Mouse (Mus musculus) kidney, postnatal 36 days (tissue): ENCODE measurements around the gene Gm49337.
"Not testable (repeated sequence)": the region's sequence is repeated elsewhere in the genome, so short reads cannot be mapped to it uniquely, and the experiment has no call there.

Experiments used
- DNase-seq, 2 experiments: peaks; one replicate each; pipeline ENCODE4 v3.0.0; 2021 to 2022; ENCODE audit warnings: mixed read lengths in 2 of 2

Gene Gm49337

DNA sequence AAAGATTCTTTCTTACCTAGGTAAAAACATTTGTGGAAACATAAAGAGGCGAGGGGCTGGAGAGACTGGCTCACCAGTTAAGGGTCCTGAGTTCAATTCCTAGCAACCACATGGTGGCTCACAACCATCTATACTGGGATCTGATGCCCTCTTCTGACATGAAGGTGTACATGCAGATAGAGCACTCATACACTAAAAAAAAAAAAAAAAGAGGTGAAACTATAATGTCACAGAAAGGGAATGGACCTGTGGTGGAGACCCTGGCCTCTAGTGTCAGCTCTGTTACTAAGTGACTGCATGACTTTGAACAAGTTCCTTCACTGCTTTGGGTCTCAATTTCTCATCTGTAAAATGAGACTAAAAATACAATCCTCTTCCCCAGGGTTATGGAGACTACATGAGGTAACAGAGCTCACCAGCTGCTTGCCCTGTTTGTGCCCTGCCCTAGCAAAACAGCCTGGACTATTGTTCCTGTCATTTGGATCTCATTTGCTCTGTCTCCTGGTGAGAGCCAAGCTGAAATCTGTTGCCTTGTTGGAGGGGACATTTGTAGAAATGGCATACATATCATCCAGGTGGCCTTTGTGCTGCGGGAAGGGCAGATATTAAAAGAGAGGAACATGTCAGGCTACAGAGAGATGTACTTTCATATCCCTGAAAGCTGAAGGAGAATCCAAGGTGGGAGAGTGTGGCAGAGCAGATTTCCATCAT, 42.9 kb downstream of the Gm49337 start:
- DNase-seq: no peak

DNA sequence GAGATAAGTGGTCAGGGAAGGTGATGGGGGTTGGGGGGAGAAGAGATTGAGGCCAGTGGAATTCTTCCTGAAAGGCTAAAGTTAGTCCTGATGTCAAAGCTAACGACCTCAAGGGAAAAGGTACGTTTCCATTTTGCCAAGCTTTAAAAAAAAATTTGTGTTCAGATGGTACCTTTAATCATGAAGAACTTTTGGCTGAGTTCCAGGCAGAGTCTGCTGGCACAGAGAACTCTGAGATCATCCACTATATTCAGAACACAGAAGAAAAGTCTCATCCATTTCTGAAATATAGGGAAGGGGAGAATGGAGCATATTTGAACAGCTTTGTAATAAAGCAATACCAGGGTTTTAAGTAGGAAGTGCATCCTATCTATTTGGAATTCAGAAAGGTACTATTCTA, 43.9 kb downstream of the Gm49337 start:
- DNase-seq: peak; percentile 11 to 34

DNA sequence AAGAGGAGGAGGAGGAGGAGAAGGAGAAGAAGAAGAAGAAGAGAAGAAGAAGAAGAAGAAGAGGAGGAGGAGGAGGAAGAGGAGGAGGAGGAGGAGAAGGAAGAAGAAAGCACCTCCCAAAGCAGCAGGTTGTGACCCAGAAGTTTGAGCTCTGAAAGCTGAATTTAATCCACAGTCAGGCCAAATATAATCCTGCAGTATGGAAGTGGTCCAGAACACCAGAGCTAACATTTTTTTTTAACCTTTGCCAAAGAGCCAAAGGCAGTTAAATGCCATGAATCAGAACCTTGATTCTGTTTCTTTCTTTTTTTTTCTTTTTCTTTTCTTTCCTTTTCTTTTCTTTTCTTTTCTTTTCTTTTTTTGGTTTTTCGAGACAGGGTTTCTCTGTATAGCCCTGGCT, 44.5 kb downstream of the Gm49337 start:
- DNase-seq: not testable (repeated sequence)

GRCm38 (mm10) chr4:116219056-116219455, 45.9 kb downstream of the Gm49337 start:
- no peak for DNase-seq

DNA sequence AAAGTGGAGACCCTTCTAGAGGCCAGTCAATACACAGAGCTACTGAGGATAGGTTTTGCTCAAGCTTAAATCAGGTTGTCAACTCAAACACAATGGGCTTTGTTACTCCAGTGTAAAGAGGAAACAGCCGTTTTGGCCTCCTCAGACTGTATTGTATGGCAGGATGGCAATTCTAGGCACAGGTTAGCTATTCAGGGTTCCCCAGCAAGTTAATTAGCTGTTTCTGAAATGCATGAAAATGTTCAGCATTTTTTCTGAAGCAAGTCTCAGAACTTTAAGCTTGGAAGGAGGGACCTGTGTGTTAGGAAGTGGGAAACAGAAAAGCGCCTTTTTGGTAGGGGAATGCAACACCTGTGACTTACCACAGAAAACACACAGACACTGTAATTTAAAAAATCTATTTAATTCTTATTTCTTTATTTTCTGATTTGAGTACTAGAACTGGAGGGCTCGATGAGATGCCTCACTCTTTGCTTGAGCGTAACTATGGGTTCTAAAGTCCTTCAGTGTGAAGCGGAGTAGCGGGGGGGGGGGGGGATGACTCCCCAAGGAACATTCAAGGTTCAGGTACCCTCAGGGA, 47.0 kb downstream of the Gm49337 start:
- DNase-seq: peak; percentile 13 to 16

GRCm38 (mm10) chr4:116220780-116221139, 47.6 kb downstream of the Gm49337 start:
- DNase-seq: peak in 1 of 2 experiments; percentile 81

GRCm38 (mm10) chr4:116221140-116221851, 48.1 kb downstream of the Gm49337 start, which contains the start of gene Pik3r3:
TSS of gene Pik3r3 (plus strand) at chr4:116221618.
- DNase-seq: peak; percentile 99

DNA sequence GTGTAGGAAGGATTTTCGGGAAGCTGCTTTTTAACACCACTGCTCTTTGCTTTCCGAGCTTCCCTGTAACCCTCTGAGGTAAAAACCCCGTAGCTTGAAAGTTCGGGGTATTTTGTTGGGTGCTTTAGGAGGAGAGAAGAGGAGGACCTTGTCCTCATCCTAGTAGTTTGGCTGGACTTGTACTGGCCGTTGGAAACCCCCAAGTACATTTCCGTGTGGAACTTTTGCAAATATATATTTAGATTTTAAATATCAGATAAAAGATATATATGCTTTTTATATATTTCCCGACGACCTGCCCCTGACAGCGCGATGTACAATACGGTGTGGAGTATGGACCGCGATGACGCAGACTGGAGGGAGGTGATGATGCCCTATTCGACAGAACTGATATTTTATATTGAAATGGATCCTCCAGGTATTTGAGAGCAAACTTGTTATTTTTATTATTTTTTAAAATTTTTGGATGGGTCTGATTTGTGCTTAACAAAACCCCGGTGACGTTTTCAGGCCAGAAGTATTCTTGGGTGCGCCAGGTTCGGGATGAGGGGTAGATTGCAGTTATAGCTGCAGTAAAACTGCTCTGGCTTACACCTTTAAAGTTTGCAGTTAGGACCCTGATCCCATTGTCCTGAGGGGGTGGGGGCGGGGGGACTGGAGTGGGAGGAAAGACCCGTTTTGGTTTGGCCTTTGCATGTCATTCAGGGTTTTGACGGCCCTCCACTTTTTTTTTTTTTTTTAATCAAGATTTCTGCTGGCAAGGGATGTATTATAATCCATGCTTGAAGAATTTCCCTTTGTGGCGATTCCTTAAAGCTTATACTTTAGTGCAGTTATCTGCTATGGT, 49.0 kb downstream of the Gm49337 start:
- peak; percentile 6 to 22 for DNase-seq

DNA sequence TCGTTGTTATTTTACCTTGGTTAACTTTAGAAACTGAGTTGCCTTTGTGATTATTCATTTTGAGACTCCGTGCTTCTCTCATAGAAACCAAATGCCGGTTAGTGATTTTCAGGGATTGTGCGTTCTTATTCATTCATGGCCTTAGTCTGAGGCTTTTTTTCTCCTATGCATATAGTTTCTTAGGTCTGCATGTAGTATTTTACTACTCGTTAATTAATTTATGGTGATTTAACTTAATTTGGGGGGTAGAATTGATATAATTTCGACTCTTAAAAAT, 49.6 kb downstream of the Gm49337 start:
- DNase-seq: no peak

DNA sequence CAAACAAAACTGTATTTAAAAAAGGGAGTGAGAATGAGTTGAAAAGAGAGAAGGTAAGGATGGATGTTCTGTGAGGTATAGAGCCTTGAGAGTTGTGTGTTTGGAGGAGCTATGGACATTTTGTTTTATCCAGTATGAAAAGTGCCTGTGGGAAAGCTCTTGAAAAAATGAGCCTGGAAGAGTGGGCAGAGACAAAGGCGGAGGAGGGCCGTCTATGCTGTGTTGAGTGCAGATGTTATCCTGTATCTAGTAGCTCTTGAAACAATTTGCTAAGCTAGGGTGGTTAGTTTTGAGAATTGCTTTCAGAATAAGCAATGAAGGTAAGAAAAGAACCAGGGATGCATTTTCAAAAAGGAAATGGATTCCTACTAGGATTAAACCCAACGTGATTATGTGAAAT, 70.2 kb downstream of the Gm49337 start:
- no peak for DNase-seq

GRCm38 (mm10) chr4:116244240-116244639, 71.1 kb downstream of the Gm49337 start:
- no peak for DNase-seq

- peak; percentile 43 to 80 for DNase-seq
These were observed 72.7 kb downstream of the Gm49337 start for GRCm38 (mm10) chr4:116245926-116246325.

DNA sequence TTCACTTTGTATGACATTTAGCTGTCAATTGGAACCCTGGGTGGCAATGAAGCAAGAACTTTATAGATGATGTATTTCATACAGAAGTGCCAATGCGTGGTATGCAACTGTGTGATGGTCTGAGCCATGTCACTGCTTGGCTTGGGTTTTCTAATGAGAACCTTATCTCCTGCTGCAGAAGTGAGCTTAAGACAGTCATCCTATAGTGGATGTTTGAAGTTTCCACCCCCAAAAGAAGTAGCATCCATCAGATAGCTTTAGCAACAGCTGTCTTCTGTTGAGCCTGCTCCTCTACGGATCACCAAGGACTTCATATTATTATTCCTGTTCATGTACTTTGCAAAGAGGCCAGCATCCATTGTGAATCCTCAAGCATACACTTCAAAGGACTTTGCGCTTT, 76.8 kb downstream of the Gm49337 start:
- DNase-seq: no peak

GRCm38 (mm10) chr4:116268220-116268619, 95.0 kb downstream of the Gm49337 start:
- no peak for DNase-seq

DNA sequence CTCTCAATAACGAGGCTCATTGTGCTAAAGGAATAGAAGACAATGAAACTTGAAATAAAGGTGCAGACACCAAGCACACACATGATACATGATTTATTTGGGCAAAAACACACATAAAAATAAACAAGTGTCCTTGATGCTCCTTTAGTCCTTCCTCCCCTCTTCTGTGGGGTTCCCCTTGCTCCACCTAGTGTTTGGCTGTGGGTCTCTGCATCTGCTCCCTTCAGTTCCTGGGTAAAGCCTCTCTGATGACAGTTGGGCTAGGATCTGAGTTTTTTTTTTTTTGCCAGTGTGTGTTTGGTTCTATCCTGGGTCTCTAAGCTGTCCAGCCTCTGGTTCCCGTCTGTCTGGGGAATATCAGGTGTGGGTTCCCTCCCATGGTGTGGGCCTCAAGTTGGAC, 109.0 kb downstream of the Gm49337 start:
- peak; percentile 3 to 42 for DNase-seq

- DNase-seq: no peak
These were observed 118.4 kb downstream of the Gm49337 start for GRCm38 (mm10) chr4:116291561-116291960.

- no peak for DNase-seq
These were observed 120.1 kb downstream of the Gm49337 start for GRCm38 (mm10) chr4:116293296-116293695.

DNA sequence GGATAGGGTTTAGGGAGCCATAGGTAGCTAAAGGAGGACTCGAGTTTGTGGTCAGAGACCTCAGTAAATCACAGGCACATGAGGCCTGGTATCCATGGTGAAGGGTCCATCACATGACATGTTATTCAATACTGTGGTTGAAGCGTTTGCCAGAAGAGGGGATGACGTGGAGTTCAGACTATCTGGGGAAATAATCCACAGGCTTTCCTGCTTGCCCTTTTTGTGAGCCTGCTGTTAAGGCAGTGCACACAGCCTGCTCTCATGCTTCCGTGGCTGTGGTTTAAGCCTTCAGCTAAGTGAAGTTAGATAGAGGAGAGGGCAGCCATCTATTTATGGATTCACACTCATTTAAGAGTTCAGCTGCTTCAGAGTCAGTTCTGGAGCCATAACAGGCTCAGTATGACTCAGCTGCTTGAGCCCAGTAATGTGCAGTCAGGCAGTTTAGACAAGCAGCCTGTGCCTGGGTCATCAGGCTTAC, 127.7 kb downstream of the Gm49337 start:
- no peak for DNase-seq

- peak in 1 of 2 experiments; percentile 5 for DNase-seq
These were observed 131.4 kb downstream of the Gm49337 start for GRCm38 (mm10) chr4:116304551-116304950.

DNA sequence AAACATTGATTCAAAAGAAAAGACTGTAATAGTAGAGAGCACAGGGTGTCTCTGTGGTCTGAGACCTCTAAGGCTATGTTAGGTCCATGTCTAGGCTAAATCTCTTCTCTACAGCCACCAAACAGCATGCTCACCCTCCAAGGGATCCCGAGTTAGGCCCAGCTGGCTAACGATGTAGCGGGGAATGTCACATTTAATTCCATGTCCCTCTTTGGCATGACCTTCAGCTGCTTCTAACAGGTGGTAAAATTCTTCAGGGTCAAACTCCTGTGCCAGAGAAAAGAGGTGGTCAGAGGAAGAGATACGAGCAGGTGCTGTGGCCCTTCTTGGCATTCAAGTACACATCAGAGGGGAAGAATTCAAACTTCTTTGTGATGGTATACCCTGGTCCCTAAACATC, 144.4 kb downstream of the Gm49337 start:
- DNase-seq: no peak

DNA sequence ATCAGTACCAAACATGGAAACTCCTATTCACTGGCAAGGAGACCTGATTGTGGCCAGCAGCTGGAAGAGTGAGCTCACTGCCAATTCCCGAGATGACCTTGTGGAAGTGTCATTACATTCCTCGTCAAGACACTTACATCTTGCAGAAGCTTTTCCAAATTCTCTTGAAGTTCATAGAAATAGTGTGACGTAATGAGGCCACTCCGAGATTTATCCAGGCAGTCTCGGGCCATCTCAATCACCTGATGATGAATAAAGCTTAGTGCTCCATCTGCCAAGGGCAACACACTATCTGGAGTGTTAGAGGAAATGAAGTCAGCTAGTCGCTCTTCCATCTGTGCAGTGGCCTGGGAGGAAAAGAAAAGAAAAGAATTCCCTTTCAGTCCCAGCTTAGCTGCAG, 148.9 kb downstream of the Gm49337 start:
- no peak for DNase-seq

GRCm38 (mm10) chr4:116329256-116329655, 156.1 kb downstream of the Gm49337 start:
- no peak for DNase-seq

DNA sequence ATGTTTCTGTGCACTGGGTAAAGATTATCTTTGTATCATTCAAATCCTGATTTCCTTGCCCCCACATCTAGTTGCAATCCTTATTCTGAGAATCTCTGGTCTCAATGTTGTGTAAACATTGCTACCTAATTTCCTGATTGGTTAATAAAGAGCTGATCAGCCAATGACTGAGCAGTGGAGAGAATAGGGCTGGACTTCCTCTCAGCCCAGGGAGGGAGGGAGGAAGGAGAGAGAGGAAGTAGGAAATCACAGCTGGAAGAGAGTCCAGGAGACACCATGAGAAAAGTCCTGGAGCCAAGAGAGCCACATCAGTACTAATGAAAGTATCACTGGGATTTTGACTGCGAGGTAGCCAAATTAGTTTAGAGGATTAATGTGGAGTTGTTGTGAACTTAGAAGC, 163.1 kb downstream of the Gm49337 start:
- DNase-seq: no peak
